Mouse (Mus musculus) forebrain, embryonic 11.5 days (tissue): Measurements from ENCODE around the gene Actn4. TPM values are rescaled to one million over a fixed set of nuclear protein-coding genes. Genes with fewer than 3 reads are reported as not detected.

Experiments
- ATAC-seq: fragments of 200-750 bp; cut with Nextera tagmentation; replicated peaks from 2 replicates; pipeline ENCODE4 v1.8.0; 2017; ENCODE audit warnings: moderate TSS enrichment; ENCODE audit not compliant: low FRiP score
- DNase-seq: peaks from one replicate; pipeline ENCODE4 v3.0.0-alpha.2; 2017; ENCODE audit warnings: low spot score
- H3K27ac ChIP-seq: fragments of 300-500 bp; sonication (generic); 2 replicates; pipeline ENCODE4 v1.5.1; 2014; ENCODE audit warnings: low read depth, low read length
- H3K27me3 ChIP-seq: fragments of 300-500 bp; sonication (generic); 2 replicates; pipeline ENCODE4 v1.6.1; 2014; ENCODE audit warnings: mild to moderate bottlenecking, low read length, mixed read lengths; ENCODE audit not compliant: control insufficient read depth, insufficient read depth
- H3K36me3 ChIP-seq: fragments of 300-500 bp; sonication (generic); 2 replicates; pipeline ENCODE4 v1.6.1; 2014; ENCODE audit warnings: mild to moderate bottlenecking, low read length, moderate library complexity, mixed read lengths; ENCODE audit not compliant: control insufficient read depth, insufficient read depth
- H3K4me1 ChIP-seq: fragments of 300-500 bp; sonication (generic); replicated peaks from 2 replicates; pipeline ENCODE4 v1.6.1; 2014; ENCODE audit warnings: low read length, mixed read lengths; ENCODE audit not compliant: control insufficient read depth, insufficient read depth
- H3K4me2 ChIP-seq: fragments of 300-500 bp; sonication (generic); 2 replicates; pipeline ENCODE4 v1.6.1; 2014; ENCODE audit warnings: low read depth, mild to moderate bottlenecking, low read length, moderate library complexity, mixed read lengths; ENCODE audit not compliant: severe bottlenecking
- H3K4me3 ChIP-seq: fragments of 300-500 bp; sonication (generic); 2 replicates; pipeline ENCODE4 v1.5.1; 2014; ENCODE audit warnings: low read depth, low read length
- H3K9ac ChIP-seq: fragments of 300-500 bp; sonication (generic); 2 replicates; pipeline ENCODE4 v1.6.1; 2014; ENCODE audit warnings: low read length
- H3K9me3 ChIP-seq: fragments of 300-500 bp; sonication (generic); 2 replicates; pipeline ENCODE4 v1.6.1; 2016; ENCODE audit warnings: low read length, mixed read lengths; ENCODE audit not compliant: control insufficient read depth
- WGBS: fragments of 180-500 bp; shearing (Covaris S2); extraction: QIAGEN DNeasy Blood & Tissue Kit; methylation state at CpG from one replicate; pipeline ENCODE4 v1.1.7; 2014; 5-methylcytosine and 5-hydroxymethylcytosine counted together
- polyA plus RNA-seq: library from polyadenylated mRNA; unstranded; fragments of >200 nt; fragmentation: Nextera tagmentation; extraction: Ambion mirVana; gene quantifications from 2 replicates; pipeline ENCODE4 v1.2.1, GENCODE M21; 2014

Gene Actn4
- polyA plus RNA-seq, 1 experiment from 2014 or later = 182 TPM

- ATAC-seq (no peak), DNase-seq (no peak)
- Histone ChIP-seq H3K4me2 (no peak overlapping the region), H3K9me3 (no peaks in the 10 kb centered on the region), H3K27ac (no peak overlapping the region), H3K36me3 (no peaks in the 10 kb centered on the region), H3K4me3 (no peak overlapping the region), H3K4me1 (peaks cover 37% of the 10 kb centered on the region), H3K9ac (no peak overlapping the region), H3K27me3 (no peaks in the 10 kb centered on the region)
- 90% methylated on average over 6 of the region's 6 CpGs for WGBS
Measured at GRCm38 (mm10) chr7:28957286-28957685, 4.9 kb downstream of the Actn4 start.

- WGBS = 92% methylated on average over 1 of the region's 1 CpGs
- H3K4me1 ChIP-seq = peaks cover 37% of the 10 kb centered on the region
- DNase-seq (no peak), ATAC-seq (no peak)
- no peaks in the 10 kb centered on the region for H3K36me3 ChIP-seq
- H3K9ac ChIP-seq = no peak overlapping the region
- H3K4me2 ChIP-seq = no peak overlapping the region
- H3K27ac ChIP-seq = no peak overlapping the region
- H3K27me3 ChIP-seq = no peaks in the 10 kb centered on the region
- H3K4me3 ChIP-seq = no peak overlapping the region
- H3K9me3 ChIP-seq = no peaks in the 10 kb centered on the region
Measured at GRCm38 (mm10) chr7:28956270-28956669, 5.9 kb downstream of the Actn4 start.

GRCm38 (mm10) chr7:28955295-28955897, 6.7 kb downstream of the Actn4 start:
- no peak overlapping the region for H3K27ac ChIP-seq
- no peak overlapping the region for H3K9ac ChIP-seq
- no peaks in the 10 kb centered on the region for H3K36me3 ChIP-seq
- DNase-seq (no peak), ATAC-seq (no peak)
- H3K4me3 ChIP-seq = no peak overlapping the region
- WGBS = 78% methylated on average over 5 of the region's 5 CpGs
- no peaks in the 10 kb centered on the region for H3K27me3 ChIP-seq
- H3K4me2 ChIP-seq = no peak overlapping the region
- peaks cover 31% of the 10 kb centered on the region for H3K4me1 ChIP-seq
- no peaks in the 10 kb centered on the region for H3K9me3 ChIP-seq

GRCm38 (mm10) chr7:28954773-28955172, 7.4 kb downstream of the Actn4 start:
- Histone ChIP-seq H3K36me3 (no peaks in the 10 kb centered on the region), H3K27me3 (no peaks in the 10 kb centered on the region), H3K4me3 (no peak overlapping the region), H3K4me2 (no peak overlapping the region), H3K9ac (no peak overlapping the region), H3K9me3 (no peaks in the 10 kb centered on the region), H3K27ac (no peak overlapping the region), H3K4me1 (peaks cover 25% of the 10 kb centered on the region)
- WGBS = 88% methylated on average over 4 of the region's 4 CpGs
- no peak for DNase-seq
- ATAC-seq = no peak

- Histone ChIP-seq H3K27ac (peak overlapping the region; percentile 65), H3K9ac (no peak overlapping the region), H3K4me3 (no peak overlapping the region), H3K36me3 (no peaks in the 10 kb centered on the region), H3K27me3 (no peaks in the 10 kb centered on the region), H3K4me1 (peaks cover 17% of the 10 kb centered on the region), H3K9me3 (no peaks in the 10 kb centered on the region), H3K4me2 (peak overlapping the region; percentile 24; the same call in 1 of the 2 replicates)
- ATAC-seq (peak; percentile 86), DNase-seq (peak; percentile 75)
- 2% methylated on average over 2 of the region's 2 CpGs for WGBS
Measured at GRCm38 (mm10) chr7:28953476-28954376, 8.4 kb downstream of the Actn4 start.

- peaks cover 16% of the 10 kb centered on the region for H3K4me1 ChIP-seq
- WGBS = 38% methylated on average over 3 of the region's 3 CpGs
- H3K9me3 ChIP-seq = no peaks in the 10 kb centered on the region
- H3K27ac ChIP-seq = peak overlapping the region; percentile 65
- H3K4me2 ChIP-seq = peak overlapping the region; percentile 15; the same call in 1 of the 2 replicates
- no peak for ATAC-seq
- no peak for DNase-seq
- no peak overlapping the region for H3K9ac ChIP-seq
- no peak overlapping the region for H3K4me3 ChIP-seq
- no peaks in the 10 kb centered on the region for H3K27me3 ChIP-seq
- no peaks in the 10 kb centered on the region for H3K36me3 ChIP-seq
Measured at GRCm38 (mm10) chr7:28952786-28953185, 9.4 kb downstream of the Actn4 start.

GRCm38 (mm10) chr7:28951764-28952163, 10.4 kb downstream of the Actn4 start:
- Histone ChIP-seq H3K27me3 (no peaks in the 10 kb centered on the region), H3K9ac (no peak overlapping the region), H3K27ac (no peak overlapping the region), H3K4me3 (no peak overlapping the region), H3K4me1 (peaks cover 17% of the 10 kb centered on the region), H3K36me3 (no peaks in the 10 kb centered on the region), H3K9me3 (no peaks in the 10 kb centered on the region), H3K4me2 (no peak overlapping the region)
- 94% methylated on average over 2 of the region's 2 CpGs for WGBS
- ATAC-seq (no peak), DNase-seq (no peak)

- Histone ChIP-seq H3K36me3 (no peaks in the 10 kb centered on the region), H3K27ac (no peak overlapping the region), H3K9ac (no peak overlapping the region), H3K4me1 (peaks cover 28% of the 10 kb centered on the region), H3K9me3 (no peaks in the 10 kb centered on the region), H3K4me2 (no peak overlapping the region), H3K4me3 (no peak overlapping the region), H3K27me3 (no peaks in the 10 kb centered on the region)
- no peak for DNase-seq
- WGBS = 93% methylated on average over 10 of the region's 10 CpGs
- no peak for ATAC-seq
Measured at GRCm38 (mm10) chr7:28950346-28951037, 11.6 kb downstream of the Actn4 start.
